16 mouse cellular contexts compared by ENCODE assay signal in genomic region chr6:115856361-115856745, GRCm38 (mm10). TPM values are rescaled to one million over a fixed set of nuclear protein-coding genes. Genes with fewer than 3 reads are reported as not detected.
DNase-seq lines count a peak whose midpoint lies in the region; ATAC-seq lines count a peak whose summit lies in the region.
"Had no signal": no experiment of that assay in that cellular context is flagged by ENCODE, and none has a peak within 500 bp of the region (broad histone marks: within the 10 kb centered on the region; RNA-seq: fewer than 3 reads in every experiment).

No protein-coding gene starts in this region.

- DNase-seq in adrenal gland, postnatal 25 days: peak; percentile 10
- no peak for DNase-seq in adrenal gland, postnatal 10 days
- DNase-seq in kidney, postnatal 10 days: no peak
- DNase-seq in embryonic facial prominence, embryonic 10.5 days (ENCODE audit: low spot score): peak; percentile 13
- DNase-seq in kidney, postnatal 25 days: peak; percentile 35 to 61
- no peak for DNase-seq in cerebellum, postnatal 4 days (ENCODE audit: low spot score in 2 of 2)
- DNase-seq in forebrain, embryonic 11.5 days (ENCODE audit: low spot score): no peak
- DNase-seq: B cell, adult 2 months; cerebellum, adult 2 months; gastrocnemius, postnatal 36 days; thymus, postnatal 14 days had no signal

- no peak overlapping the region for H3K9ac ChIP-seq in kidney, embryonic 15.5 days
- no peak overlapping the region for H3K9ac ChIP-seq in forebrain, embryonic 11.5 days (ENCODE audit: low read length)
- H3K9ac ChIP-seq: forebrain, embryonic 15.5 days; liver, embryonic 15.5 days had no signal

- no peak for ATAC-seq in kidney, embryonic 15.5 days (replicated peaks; ENCODE audit: low FRiP score)
- no peak for ATAC-seq in forebrain, embryonic 11.5 days (replicated peaks; ENCODE audit: low FRiP score)
- ATAC-seq: forebrain, embryonic 15.5 days; hindbrain, postnatal 0 days had no signal

- no peak overlapping the region for H3K4me2 ChIP-seq in kidney, embryonic 15.5 days
- H3K4me2 ChIP-seq in forebrain, embryonic 11.5 days (ENCODE audit: low read depth, low read length, severe bottlenecking): no peak overlapping the region
- H3K4me2 ChIP-seq: forebrain, embryonic 15.5 days; liver, embryonic 15.5 days had no signal

- H3K36me3 ChIP-seq in kidney, embryonic 15.5 days: 0 out of 2 replicates have a peak, but pooled peaks cover 2% of the 10 kb centered on the region
- H3K36me3 ChIP-seq in embryonic facial prominence, embryonic 10.5 days (replicated peaks): no peaks in the 10 kb centered on the region
- no peaks in the 10 kb centered on the region; the same call in 1 of the 2 replicates for H3K36me3 ChIP-seq in forebrain, embryonic 11.5 days (ENCODE audit: control insufficient read depth, insufficient read depth, low read length)
- H3K36me3 ChIP-seq: forebrain, embryonic 15.5 days had no signal

- WGBS in kidney, embryonic 15.5 days: 76% methylated on average over 4 of the region's 4 CpGs
- WGBS in embryonic facial prominence, embryonic 10.5 days: 82% methylated on average over 4 of the region's 4 CpGs
- WGBS in forebrain, embryonic 11.5 days: 96% methylated on average over 4 of the region's 4 CpGs

- H3K4me1 ChIP-seq in kidney, embryonic 15.5 days: peaks cover 34% of the 10 kb centered on the region
- H3K4me1 ChIP-seq in embryonic facial prominence, embryonic 10.5 days: peaks cover 24% of the 10 kb centered on the region
- H3K4me1 ChIP-seq in forebrain, embryonic 11.5 days (replicated peaks; ENCODE audit: control insufficient read depth, insufficient read depth, low read length): peaks cover 5% of the 10 kb centered on the region; the same call in 1 of the 2 replicates

- H3K27me3 ChIP-seq in kidney, embryonic 15.5 days: no peaks in the 10 kb centered on the region
- H3K27me3 ChIP-seq in embryonic facial prominence, embryonic 10.5 days (replicated peaks; ENCODE audit: low read depth, poor library complexity, severe bottlenecking): no peaks in the 10 kb centered on the region
- H3K27me3 ChIP-seq in forebrain, embryonic 11.5 days (ENCODE audit: control insufficient read depth, insufficient read depth, low read length): no peaks in the 10 kb centered on the region
- H3K27me3 ChIP-seq: forebrain, embryonic 15.5 days; liver, embryonic 15.5 days had no signal

- no peak overlapping the region for H3K4me3 ChIP-seq in kidney, embryonic 15.5 days (replicated peaks)
- no peak overlapping the region for H3K4me3 ChIP-seq in embryonic facial prominence, embryonic 10.5 days
- no peak overlapping the region for H3K4me3 ChIP-seq in forebrain, embryonic 11.5 days (ENCODE audit: low read depth, low read length)
- H3K4me3 ChIP-seq: forebrain, embryonic 15.5 days; liver, embryonic 15.5 days had no signal

- 0 out of 2 replicates have a peak overlapping the region, but pooled peaks have one; percentile 7 for H3K27ac ChIP-seq in kidney, embryonic 15.5 days
- H3K27ac ChIP-seq in embryonic facial prominence, embryonic 10.5 days (replicated peaks): 0 out of 2 replicates have a peak overlapping the region, but pooled peaks have one; percentile 30
- H3K27ac ChIP-seq in forebrain, embryonic 11.5 days (ENCODE audit: low read depth, low read length): no peak overlapping the region
- H3K27ac ChIP-seq: forebrain, embryonic 15.5 days; hindbrain, postnatal 0 days; liver, embryonic 15.5 days had no signal

- no peaks in the 10 kb centered on the region for H3K9me3 ChIP-seq in kidney, embryonic 15.5 days (replicated peaks)
- no peaks in the 10 kb centered on the region for H3K9me3 ChIP-seq in embryonic facial prominence, embryonic 10.5 days
- H3K9me3 ChIP-seq in forebrain, embryonic 11.5 days (ENCODE audit: control insufficient read depth, low read length): no peaks in the 10 kb centered on the region
- H3K9me3 ChIP-seq: forebrain, embryonic 15.5 days; liver, embryonic 15.5 days had no signal

RNA-seq across cellular contexts. Expression of gene Ift122, which starts 3.1 kb away (rescaled TPM):
- 19.2 and 22.2 TPM in 2 replicates for total RNA-seq in adrenal gland, postnatal 25 days (2021)
- 10 to 100 TPM; 13.4 to 16.0 TPM for total RNA-seq in adrenal gland, postnatal 10 days (2021)
- 32.0 and 36.9 TPM in 2 replicates for polyA plus RNA-seq in kidney, embryonic 15.5 days (2015; fragmentation: Nextera tagmentation; extraction: Ambion mirVana)
- 30.7 and 31.4 TPM in 2 replicates for polyA plus RNA-seq in embryonic facial prominence, embryonic 10.5 days (2016; fragmentation: Nextera tagmentation; extraction: Ambion mirVana)
- 29.0 and 29.6 TPM in 2 replicates for polyA plus RNA-seq in forebrain, embryonic 11.5 days (2014; fragmentation: Nextera tagmentation; extraction: Ambion mirVana)

RNA-seq across cellular contexts. Expression of gene Mbd4, which starts 3.2 kb away (rescaled TPM):
- total RNA-seq in adrenal gland, postnatal 25 days (2021): 4.0 and 4.8 TPM in 2 replicates
- 1 to 10 TPM; 3.6 to 5.2 TPM for total RNA-seq in adrenal gland, postnatal 10 days (2021)
- polyA plus RNA-seq in kidney, embryonic 15.5 days (2015; fragmentation: Nextera tagmentation; extraction: Ambion mirVana): 21.3 and 21.7 TPM in 2 replicates
- 33.2 and 34.2 TPM in 2 replicates for polyA plus RNA-seq in embryonic facial prominence, embryonic 10.5 days (2016; fragmentation: Nextera tagmentation; extraction: Ambion mirVana)
- 32.0 and 37.5 TPM in 2 replicates for polyA plus RNA-seq in forebrain, embryonic 11.5 days (2014; fragmentation: Nextera tagmentation; extraction: Ambion mirVana)

RNA-seq across cellular contexts. Expression of gene Efcab12, which starts 18.1 kb away (rescaled TPM):
- 1.9 TPM in 1 of 2 replicates, not detected in the other for total RNA-seq in adrenal gland, postnatal 25 days (2021)
- total RNA-seq in adrenal gland, postnatal 10 days (2021): under 1 TPM; 0.57 to 1.00 TPM
- 1.8 TPM in 2 replicates for polyA plus RNA-seq in kidney, embryonic 15.5 days (2015; fragmentation: Nextera tagmentation; extraction: Ambion mirVana)
- 1.1 and 1.2 TPM in 2 replicates for polyA plus RNA-seq in embryonic facial prominence, embryonic 10.5 days (2016; fragmentation: Nextera tagmentation; extraction: Ambion mirVana)
- polyA plus RNA-seq in forebrain, embryonic 11.5 days (2014; fragmentation: Nextera tagmentation; extraction: Ambion mirVana): 1.5 and 2.1 TPM in 2 replicates
- total RNA-seq: MEL had no signal

RNA-seq across cellular contexts. Expression of gene Rpl32, which starts 47.8 kb away (rescaled TPM):
- total RNA-seq in adrenal gland, postnatal 25 days (2021): 1,141 and 1,199 TPM in 2 replicates
- total RNA-seq in adrenal gland, postnatal 10 days (2021): 1,000 to 10,000 TPM; 1,305 to 1,319 TPM
- 2,232 and 2,490 TPM in 2 replicates for polyA plus RNA-seq in kidney, embryonic 15.5 days (2015; fragmentation: Nextera tagmentation; extraction: Ambion mirVana)
- 1,826 and 1,867 TPM in 2 replicates for polyA plus RNA-seq in embryonic facial prominence, embryonic 10.5 days (2016; fragmentation: Nextera tagmentation; extraction: Ambion mirVana)
- 1,664 and 1,794 TPM in 2 replicates for polyA plus RNA-seq in forebrain, embryonic 11.5 days (2014; fragmentation: Nextera tagmentation; extraction: Ambion mirVana)

Comparison
In these comparisons a context has a peak if more than half of its experiments do, and no peak if none do; other contexts are left out.
1. DNase-seq: peak in adrenal gland, postnatal 25 days (single experiment), embryonic facial prominence, embryonic 10.5 days (single experiment) and kidney, postnatal 25 days (2 of 2); none in adrenal gland, postnatal 10 days (single experiment), kidney, postnatal 10 days (single experiment), cerebellum, postnatal 4 days (0 of 2) and forebrain, embryonic 11.5 days (single experiment).